Mouse (Mus musculus) kidney, postnatal 25 days (tissue): ENCODE measurements at regions not wholly inside any gene's neighbourhood (a gene's known extent, or its start where the extent isn't known, plus 50 kb on each side); places are given as distances from the start of the nearest gene placed in this dataset.

Source experiments
- DNase-seq, 2 experiments: peaks; one replicate each; pipeline ENCODE4 v3.0.0; 2021; ENCODE audit warnings: mixed read lengths in 2 of 2

- no peak for DNase-seq
Measured at GRCm38 (mm10) chr16:46807476-46807875, 309.2 kb upstream of the Nectin3 start.

- peak; percentile 23 to 34 for DNase-seq
Measured at GRCm38 (mm10) chr16:46776367-46776766, 278.0 kb upstream of the Nectin3 start.

GRCm38 (mm10) chr16:46769383-46769782, 271.1 kb upstream of the Nectin3 start:
- DNase-seq = no peak

GRCm38 (mm10) chr16:46768376-46768775, 270.1 kb upstream of the Nectin3 start:
- DNase-seq = no peak

GRCm38 (mm10) chr16:46735140-46735539, 236.8 kb upstream of the Nectin3 start:
- no peak for DNase-seq

- no peak for DNase-seq
Measured at GRCm38 (mm10) chr16:46728424-46728823, 230.1 kb upstream of the Nectin3 start.

GRCm38 (mm10) chr16:46723660-46724059, 225.3 kb upstream of the Nectin3 start:
- no peak for DNase-seq

GRCm38 (mm10) chr16:46679787-46680186, 181.5 kb upstream of the Nectin3 start:
- no peak for DNase-seq

- no peak for DNase-seq
Measured at GRCm38 (mm10) chr16:46669590-46669989, 171.3 kb upstream of the Nectin3 start.

GRCm38 (mm10) chr16:46665566-46665965, 167.2 kb upstream of the Nectin3 start:
- DNase-seq = no peak

- no peak for DNase-seq
Measured at GRCm38 (mm10) chr16:46663008-46663407, 164.7 kb upstream of the Nectin3 start.

- no peak for DNase-seq
Measured at GRCm38 (mm10) chr16:46655041-46655440, 156.7 kb upstream of the Nectin3 start.

GRCm38 (mm10) chr16:46625807-46626206, 127.5 kb upstream of the Nectin3 start:
- DNase-seq = no peak

- no peak for DNase-seq
Measured at GRCm38 (mm10) chr16:46623246-46623645, 124.9 kb upstream of the Nectin3 start.

GRCm38 (mm10) chr16:46619871-46620270, 121.5 kb upstream of the Nectin3 start:
- DNase-seq = no peak

- no peak for DNase-seq
Measured at GRCm38 (mm10) chr16:46617544-46618335, 119.4 kb upstream of the Nectin3 start.

GRCm38 (mm10) chr16:46616606-46617005, 118.3 kb upstream of the Nectin3 start:
- no peak for DNase-seq

GRCm38 (mm10) chr16:46613062-46613818, 114.9 kb upstream of the Nectin3 start:
- DNase-seq = no peak

GRCm38 (mm10) chr16:46605879-46606203, 107.5 kb upstream of the Nectin3 start:
- DNase-seq = no peak

- no peak for DNase-seq
Measured at GRCm38 (mm10) chr16:46605001-46605878, 106.9 kb upstream of the Nectin3 start.

GRCm38 (mm10) chr16:46592618-46593253, 94.4 kb upstream of the Nectin3 start:
- no peak for DNase-seq

- DNase-seq = no peak
Measured at GRCm38 (mm10) chr16:46587056-46587455, 88.7 kb upstream of the Nectin3 start.

GRCm38 (mm10) chr16:46584502-46584901, 86.2 kb upstream of the Nectin3 start:
- peak; percentile 1 to 39 for DNase-seq
